ENCODE assay signal across 27 mouse cellular contexts in genomic region chr1:106359474-106359873, GRCm38 (mm10).
"Had no signal": no experiment of that assay in that cellular context is flagged by ENCODE, and none has a peak within 500 bp of the region (broad histone marks: within the 10 kb centered on the region; RNA-seq: fewer than 3 reads in every experiment).

No protein-coding gene starts in this region.

- H3K9ac ChIP-seq: heart, embryonic 13.5 days; heart, embryonic 15.5 days; hindbrain, embryonic 12.5 days; hindbrain, embryonic 14.5 days; intestine, embryonic 15.5 days; limb, embryonic 12.5 days had no signal

- DNase-seq: gastrocnemius, adult 2 months; gastrocnemius, postnatal 10 days; gastrocnemius, postnatal 25 days; heart, adult 2 months; heart, postnatal 14 days; heart, postnatal 4 days; kidney, adult 18-20 months; kidney, adult 8-10 months; kidney, postnatal 10 days; kidney, postnatal 25 days; kidney, postnatal 4 days; layer of hippocampus, adult 9-11 months; liver had no signal

- H3K36me3 ChIP-seq: intestine, embryonic 15.5 days had no signal

- H3K4me2 ChIP-seq: heart, embryonic 11.5 days; heart, embryonic 13.5 days; heart, embryonic 15.5 days; hindbrain, embryonic 12.5 days; hindbrain, embryonic 14.5 days; intestine, embryonic 15.5 days; limb, embryonic 12.5 days; liver, embryonic 11.5 days had no signal

- ATAC-seq: hindbrain, embryonic 16.5 days; inflammation-experienced regulatory T-cells, adult 6 months; intestine, embryonic 15.5 days; intestine, postnatal 0 days had no signal

- H3K9me3 ChIP-seq: heart, embryonic 13.5 days; heart, embryonic 15.5 days; hindbrain, embryonic 10.5 days; hindbrain, embryonic 12.5 days; intestine, embryonic 15.5 days; limb, embryonic 10.5 days; limb, embryonic 12.5 days had no signal

- H3K4me1 ChIP-seq: heart, embryonic 15.5 days; hindbrain, embryonic 10.5 days; hindbrain, embryonic 12.5 days; intestine, embryonic 15.5 days; limb, embryonic 10.5 days; limb, embryonic 12.5 days had no signal

- H3K4me3 ChIP-seq: gastrocnemius, adult 2 months; heart, adult 2 months; heart, embryonic 13.5 days; heart, embryonic 15.5 days; hindbrain, embryonic 10.5 days; hindbrain, embryonic 12.5 days; intestine, embryonic 15.5 days; left cerebral cortex, adult 2 months; limb, embryonic 10.5 days; limb, embryonic 12.5 days had no signal

- H3K27ac ChIP-seq: gastrocnemius, adult 2 months; heart, adult 2 months; heart, embryonic 13.5 days; heart, embryonic 15.5 days; hindbrain, embryonic 10.5 days; hindbrain, embryonic 12.5 days; hindbrain, embryonic 14.5 days; intestine, embryonic 15.5 days; left cerebral cortex, adult 2 months; limb, embryonic 10.5 days; limb, embryonic 12.5 days had no signal

- H3K27me3 ChIP-seq: heart, embryonic 13.5 days; heart, embryonic 15.5 days; hindbrain, embryonic 12.5 days; intestine, embryonic 15.5 days; limb, embryonic 12.5 days had no signal
